9 mouse cellular contexts compared by ENCODE assay signal in genomic region chrX:158924490-158925398, GRCm38 (mm10).
DNase-seq lines count a peak whose midpoint lies in the region; ATAC-seq and TF ChIP-seq lines count a peak whose summit lies in the region.
"Had no signal": no experiment of that assay in that cellular context is flagged by ENCODE, and none has a peak within 500 bp of the region (broad histone marks: within the 10 kb centered on the region; RNA-seq: fewer than 3 reads in every experiment).

No protein-coding gene starts in this region.

- no peak overlapping the region for H3K9ac ChIP-seq in intestine, postnatal 0 days (ENCODE audit: low read depth, low read length)
- no peak overlapping the region for H3K9ac ChIP-seq in intestine, embryonic 16.5 days (ENCODE audit: low read depth, low read length)
- H3K9ac ChIP-seq: limb, embryonic 15.5 days had no signal

- H3K9me3 ChIP-seq in intestine, postnatal 0 days (ENCODE audit: control insufficient read depth): no peaks in the 10 kb centered on the region
- H3K9me3 ChIP-seq in intestine, embryonic 16.5 days (ENCODE audit: control insufficient read depth, low read length): no peaks in the 10 kb centered on the region
- H3K9me3 ChIP-seq: limb, embryonic 15.5 days had no signal

- peak; percentile 66 for TF ChIP-seq CTCF in intestine, postnatal 0 days (IDR thresholded peaks at IDR 0.05; ENCODE audit: low read depth)

- H3K4me2 ChIP-seq in intestine, postnatal 0 days (replicated peaks; ENCODE audit: low read depth): no peak overlapping the region
- no peak overlapping the region for H3K4me2 ChIP-seq in intestine, embryonic 16.5 days (ENCODE audit: low read depth, low read length)
- H3K4me2 ChIP-seq: limb, embryonic 15.5 days had no signal

- no peaks in the 10 kb centered on the region for H3K4me1 ChIP-seq in intestine, postnatal 0 days (replicated peaks; ENCODE audit: control insufficient read depth, insufficient read depth, low read length)
- peaks cover 3% of the 10 kb centered on the region; the same call in 1 of the 2 replicates for H3K4me1 ChIP-seq in intestine, embryonic 16.5 days (ENCODE audit: control insufficient read depth, insufficient read depth, low read length)

- no peak overlapping the region for H3K27ac ChIP-seq in intestine, postnatal 0 days (ENCODE audit: low read depth, low read length)
- no peak overlapping the region for H3K27ac ChIP-seq in intestine, embryonic 16.5 days (ENCODE audit: low read length)
- H3K27ac ChIP-seq: limb, embryonic 15.5 days had no signal

- H3K4me3 ChIP-seq in intestine, postnatal 0 days (ENCODE audit: low read depth, low read length): no peak overlapping the region
- no peak overlapping the region for H3K4me3 ChIP-seq in intestine, embryonic 16.5 days (ENCODE audit: low read length)
- H3K4me3 ChIP-seq: limb, embryonic 15.5 days had no signal

- 39% methylated on average over 6 of the region's 6 CpGs for WGBS in intestine, postnatal 0 days
- 35% methylated on average over 6 of the region's 6 CpGs for WGBS in intestine, embryonic 16.5 days

- 0 out of 2 replicates have a peak, but pooled peaks cover 13% of the 10 kb centered on the region for H3K27me3 ChIP-seq in intestine, postnatal 0 days (replicated peaks; ENCODE audit: control insufficient read depth, insufficient read depth, low read length)
- no peaks in the 10 kb centered on the region; the same call in 1 of the 2 replicates for H3K27me3 ChIP-seq in intestine, embryonic 16.5 days (replicated peaks; ENCODE audit: control insufficient read depth, insufficient read depth, low read length)

- ATAC-seq in intestine, postnatal 0 days: no peak
- ATAC-seq in intestine, embryonic 16.5 days: no peak

- peak; percentile 8 for DNase-seq in ES-CJ7 (ENCODE audit: low read depth, low spot score)
- DNase-seq in embryo, embryonic 9.5 days (ENCODE audit: extremely low spot score): peak; percentile 4
- peak; percentile 46 for DNase-seq in mesoderm, embryonic 11.5 days (ENCODE audit: low read depth, low spot score)
- DNase-seq in ovary, postnatal 36 days (ENCODE audit: low spot score): no peak
- DNase-seq in kidney, postnatal 14 days: no peak
- no peak for DNase-seq in spleen, postnatal 14 days (ENCODE audit: low spot score in 2 of 2)

- H3K36me3 ChIP-seq in intestine, postnatal 0 days (ENCODE audit: control insufficient read depth, insufficient read depth): no peaks in the 10 kb centered on the region
- H3K36me3 ChIP-seq in intestine, embryonic 16.5 days (ENCODE audit: control insufficient read depth, insufficient read depth, low read length): no peaks in the 10 kb centered on the region
- H3K36me3 ChIP-seq: limb, embryonic 15.5 days had no signal

Comparison
In these comparisons a context has a peak if more than half of its experiments do, and no peak if none do; other contexts are left out.
1. DNase-seq: peak in ES-CJ7 (single experiment), embryo, embryonic 9.5 days (single experiment) and mesoderm, embryonic 11.5 days (single experiment); none in ovary, postnatal 36 days (single experiment), kidney, postnatal 14 days (single experiment) and spleen, postnatal 14 days (0 of 2).